Mouse (Mus musculus) heart, postnatal 0 days (tissue): Measurements from ENCODE around the gene Oxgr1. TPM values are rescaled to one million over a fixed set of nuclear protein-coding genes. Genes with fewer than 3 reads are reported as not detected.

Source experiments
- ATAC-seq: fragments of 200-750 bp; cut with Nextera tagmentation; 2 replicates; pipeline ENCODE4 v1.8.0; 2017; ENCODE audit warnings: low read depth, moderate number of reproducible peaks, moderate library complexity; ENCODE audit not compliant: insufficient read depth
- DNase-seq: peaks from one replicate; pipeline ENCODE4 v3.0.0-alpha.2; 2016; ENCODE audit warnings: low spot score
- H3K27ac ChIP-seq: fragments of 300-500 bp; sonication (generic); 2 replicates; pipeline ENCODE4 v1.5.1; 2014; ENCODE audit warnings: low read depth, mild to moderate bottlenecking
- H3K27me3 ChIP-seq: fragments of 300-500 bp; sonication (generic); 2 replicates; pipeline ENCODE4 v1.6.1; 2014; ENCODE audit warnings: low read length, mixed read lengths; ENCODE audit not compliant: control insufficient read depth, insufficient read depth
- H3K36me3 ChIP-seq: fragments of 300-500 bp; sonication (generic); replicated peaks from 2 replicates; pipeline ENCODE4 v1.6.1; 2014; ENCODE audit warnings: low read length, mixed read lengths; ENCODE audit not compliant: control insufficient read depth, insufficient read depth
- H3K4me1 ChIP-seq: fragments of 300-500 bp; sonication (generic); 2 replicates; pipeline ENCODE4 v1.6.1; 2014; ENCODE audit warnings: antibody characterized with exemption; ENCODE audit not compliant: control insufficient read depth, insufficient read depth
- H3K4me2 ChIP-seq: fragments of 300-500 bp; sonication (generic); 2 replicates; pipeline ENCODE4 v1.6.1; 2014; ENCODE audit warnings: low read depth, mild to moderate bottlenecking, low read length, moderate library complexity
- H3K4me3 ChIP-seq: fragments of 300-500 bp; sonication (generic); 2 replicates; pipeline ENCODE4 v1.5.1; 2014; ENCODE audit warnings: low read depth, low read length
- H3K9ac ChIP-seq: fragments of 300-500 bp; sonication (generic); replicated peaks from 2 replicates; pipeline ENCODE4 v1.6.1; 2014; ENCODE audit warnings: low read depth, low read length, mixed read lengths
- H3K9me3 ChIP-seq: fragments of 300-500 bp; sonication (generic); replicated peaks from 2 replicates; pipeline ENCODE4 v1.6.1; 2016; ENCODE audit warnings: low read length; ENCODE audit not compliant: control insufficient read depth
- CTCF ChIP-seq: IDR thresholded peaks from 2 replicates; pipeline ENCODE4 v1.5.1; 2016; ENCODE audit warnings: antibody characterized with exemption, control low read depth, low read depth
- EP300 ChIP-seq: IDR thresholded peaks from 2 replicates; pipeline ENCODE4 v1.6.1; 2016; ENCODE audit warnings: antibody characterized with exemption, low read depth
- WGBS: fragments of 180-500 bp; shearing (Covaris S2); extraction: QIAGEN DNeasy Blood & Tissue Kit; methylation state at CpG from one replicate; pipeline ENCODE4 v1.1.7; 2014; 5-methylcytosine and 5-hydroxymethylcytosine counted together
- polyA plus RNA-seq: library from polyadenylated mRNA; unstranded; fragments of >200 nt; fragmentation: Nextera tagmentation; extraction: Ambion mirVana; gene quantifications from 2 replicates; pipeline ENCODE4 v1.2.1, GENCODE M21; 2015
- total RNA-seq: library from RNA; depleted of rRNA; stranded (reverse); fragments of >200 nt; gene quantifications from 2 replicates; pipeline ENCODE4 v1.2.3, GENCODE M21; 2014; ENCODE audit warnings: low replicate concordance; rRNA removed

Gene Oxgr1
- total RNA-seq (1.2 TPM in 1 of 2 replicates, not detected in the other), polyA plus RNA-seq (not detected in 2 replicates)

DNA sequence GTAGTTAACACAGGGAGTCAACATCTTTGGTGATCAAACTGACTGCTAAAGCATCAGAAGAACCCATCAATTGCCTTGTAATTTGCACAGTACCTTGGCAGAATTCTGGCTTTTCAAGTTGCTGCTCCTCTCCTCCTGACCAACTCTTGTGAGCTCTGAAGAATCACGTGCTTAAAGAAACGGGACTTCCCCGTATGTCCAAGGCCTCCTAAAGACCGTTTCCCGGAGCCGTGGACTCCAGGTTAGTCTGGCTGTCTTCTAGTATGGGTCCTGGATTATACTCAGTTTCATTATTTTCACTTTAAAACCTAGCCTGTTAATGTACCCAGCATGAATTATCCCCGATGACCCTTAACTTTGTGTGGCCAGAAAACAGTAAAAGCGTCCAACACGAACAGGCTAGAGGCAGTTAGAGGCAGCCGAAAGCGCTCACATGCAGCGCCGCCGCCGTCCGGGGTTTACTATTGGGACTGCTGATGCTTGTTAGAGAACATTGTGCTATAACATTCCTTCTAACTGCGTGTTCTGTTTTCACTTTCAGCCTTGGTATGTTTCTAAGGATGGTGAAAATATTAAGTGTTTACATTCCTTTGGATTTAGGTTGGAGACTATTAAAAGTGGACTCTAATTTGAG lies at the start of gene Oxgr1:
TSS of gene Oxgr1 (minus strand) at position 249 of the 634 bp plus-strand sequence.
- H3K27me3 ChIP-seq, result no peaks in the 10 kb centered on the region
- H3K9ac ChIP-seq, result no peak within 1 kb of the TSS
- no peak within 1 kb of the TSS for H3K27ac ChIP-seq
- no peak for TF ChIP-seq CTCF
- no peak for TF ChIP-seq EP300
- no peak within 1 kb of the TSS for H3K4me3 ChIP-seq
- no peak for ATAC-seq
- WGBS, result 92% methylated on average over 17 of the region's 17 CpGs
- H3K9me3 ChIP-seq, result no peaks in the 10 kb centered on the region
- H3K36me3 ChIP-seq, result no peaks in the 10 kb centered on the region
- H3K4me1 ChIP-seq, result no peaks in the 10 kb centered on the region
- H3K4me2 ChIP-seq, result no peak within 1 kb of the TSS
- no peak for DNase-seq

DNA sequence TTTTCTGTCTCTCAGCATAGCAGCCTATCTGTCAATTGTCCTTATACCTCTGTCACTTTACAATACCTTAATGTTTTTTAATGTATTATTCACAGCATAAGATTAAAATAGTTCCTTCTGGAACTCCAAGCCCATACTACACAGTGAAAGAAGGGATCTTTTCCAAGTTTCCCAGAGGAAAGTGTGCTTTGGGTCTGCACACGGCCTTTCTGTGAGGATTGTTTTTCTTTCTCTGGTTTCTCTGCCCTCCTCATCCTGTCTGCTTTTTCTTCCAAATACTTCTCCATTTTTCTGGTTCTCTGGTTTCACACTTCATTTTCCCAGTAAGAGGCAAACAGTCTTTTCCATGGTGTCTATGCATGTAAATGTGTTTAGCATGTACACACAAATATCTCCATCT lies 48.2 kb upstream of the Oxgr1 start:
- Histone ChIP-seq H3K4me3 (no peak overlapping the region), H3K27ac (no peak overlapping the region), H3K9me3 (no peaks in the 10 kb centered on the region), H3K4me2 (no peak overlapping the region), H3K9ac (no peak overlapping the region), H3K36me3 (no peaks in the 10 kb centered on the region), H3K4me1 (no peaks in the 10 kb centered on the region), H3K27me3 (no peaks in the 10 kb centered on the region)
- no peak for DNase-seq
- TF ChIP-seq EP300, result no peak
- no peak for TF ChIP-seq CTCF
- no peak for ATAC-seq
- WGBS, result 41% methylated on average over 1 of the region's 1 CpGs

DNA sequence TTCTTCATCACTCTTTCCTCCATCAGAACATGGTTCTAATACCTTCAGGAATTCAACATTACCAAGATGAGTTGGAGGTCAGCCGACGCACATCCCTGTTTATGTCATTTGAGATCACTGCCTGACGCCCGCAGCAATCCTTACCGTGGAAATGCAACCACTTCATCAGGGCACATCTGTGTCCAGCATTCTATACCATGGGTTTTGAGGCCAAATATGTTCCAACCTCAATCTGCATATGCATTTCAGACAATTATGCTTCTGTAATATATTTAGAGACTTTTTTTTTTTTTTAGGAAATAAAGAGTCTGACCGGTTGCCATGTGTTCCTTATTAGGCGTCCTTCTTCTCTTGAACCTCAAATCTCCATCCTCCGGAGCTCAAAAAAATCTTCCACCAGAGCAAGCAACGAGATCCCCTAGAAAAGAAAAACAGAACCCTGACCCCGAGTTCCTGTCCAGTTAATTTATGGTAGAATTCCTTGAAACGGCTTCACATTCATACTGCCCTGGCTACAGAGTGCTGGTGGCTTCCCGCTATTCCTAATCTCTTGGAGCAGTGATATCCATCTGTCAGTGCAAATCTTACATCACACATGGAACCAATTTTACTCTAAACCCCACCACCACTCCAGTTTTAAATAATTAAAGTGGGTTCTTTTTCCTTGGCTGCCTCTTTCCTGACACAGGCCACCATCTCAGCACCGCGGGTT lies 47.6 kb upstream of the Oxgr1 start:
- no peak for TF ChIP-seq EP300
- no peak for TF ChIP-seq CTCF

DNA sequence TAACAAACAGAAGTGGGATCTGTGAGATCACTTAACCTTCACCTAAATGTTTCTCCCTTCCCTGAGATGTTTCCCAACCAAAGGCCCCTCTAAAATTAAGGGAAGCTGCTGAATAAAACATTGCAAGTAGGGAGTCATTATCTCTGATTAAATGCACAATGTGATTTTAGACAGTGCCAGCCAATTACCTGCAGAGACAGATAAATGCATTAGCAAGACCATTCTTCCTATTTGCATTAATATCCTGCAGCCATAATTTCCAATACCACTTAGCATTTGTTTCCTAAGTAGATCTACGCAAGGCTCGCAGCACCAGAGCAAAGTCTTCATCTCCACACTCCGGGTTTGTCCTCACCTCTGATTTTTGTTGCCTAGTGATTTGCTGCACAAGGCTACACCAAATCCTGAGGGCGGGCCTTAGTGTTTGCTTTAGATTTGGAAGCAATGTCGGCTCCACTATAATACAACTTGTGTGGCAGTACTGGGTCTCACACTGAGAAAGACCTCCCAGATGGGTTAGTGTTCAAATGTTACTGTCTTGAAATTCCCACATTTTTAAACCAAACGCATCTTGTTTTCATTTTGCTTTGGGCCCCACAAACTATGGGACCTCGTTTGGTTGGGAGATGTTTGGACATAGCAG lies 46.9 kb upstream of the Oxgr1 start:
- no peak for ATAC-seq
- Histone ChIP-seq H3K36me3 (no peaks in the 10 kb centered on the region), H3K9me3 (no peaks in the 10 kb centered on the region), H3K9ac (no peak overlapping the region), H3K27me3 (no peaks in the 10 kb centered on the region), H3K27ac (no peak overlapping the region), H3K4me2 (no peak overlapping the region), H3K4me1 (no peaks in the 10 kb centered on the region), H3K4me3 (no peak overlapping the region)
- WGBS, result 86% methylated on average over 7 of the region's 7 CpGs
- DNase-seq, result no peak
- TF ChIP-seq CTCF, result no peak
- no peak for TF ChIP-seq EP300

More for the DNA sequence above, 47.6 kb upstream of the Oxgr1 start:
- Histone ChIP-seq H3K4me2 (no peak overlapping the region), H3K27ac (no peak overlapping the region), H3K9ac (no peak overlapping the region), H3K9me3 (no peaks in the 10 kb centered on the region), H3K36me3 (no peaks in the 10 kb centered on the region), H3K4me1 (no peaks in the 10 kb centered on the region), H3K27me3 (no peaks in the 10 kb centered on the region), H3K4me3 (no peak overlapping the region)
- WGBS, result 72% methylated on average over 14 of the region's 14 CpGs
- DNase-seq, result no peak
- ATAC-seq, result no peak

DNA sequence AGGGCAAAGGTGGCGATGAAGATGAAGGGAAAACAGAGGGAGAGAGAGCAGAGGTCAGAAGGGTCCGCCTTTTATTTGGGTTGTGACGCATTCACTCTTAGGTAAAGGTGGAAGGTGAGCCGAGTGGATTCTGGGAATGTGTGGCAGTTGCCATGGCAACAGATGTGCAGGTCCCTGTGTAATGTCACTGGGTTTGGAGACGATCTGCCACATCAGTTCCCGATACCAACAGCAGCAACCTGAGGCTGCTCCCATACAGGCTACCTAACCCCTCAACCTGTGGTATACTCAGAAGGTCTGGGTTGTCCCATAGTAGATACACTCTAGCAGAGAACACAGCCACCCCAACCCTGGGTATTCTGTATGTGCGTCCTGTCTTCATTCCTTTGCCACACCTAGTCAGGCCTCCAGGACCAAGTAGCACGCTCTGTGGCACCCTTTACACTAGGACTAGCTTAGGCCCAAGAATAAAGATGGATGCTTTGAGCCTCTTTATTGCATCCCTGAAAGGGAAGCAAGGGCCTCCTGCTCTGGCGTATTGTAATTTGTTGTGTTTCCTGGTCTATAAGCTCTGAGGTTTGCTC lies 41.9 kb upstream of the Oxgr1 start:
- TF ChIP-seq CTCF (no peak), EP300 (no peak)
- no peaks in the 10 kb centered on the region for H3K4me1 ChIP-seq
- H3K9me3 ChIP-seq, result no peaks in the 10 kb centered on the region
- 83% methylated on average over 9 of the region's 9 CpGs for WGBS
- no peak overlapping the region for H3K27ac ChIP-seq
- DNase-seq (no peak), ATAC-seq (no peak)
- no peak overlapping the region for H3K9ac ChIP-seq
- no peaks in the 10 kb centered on the region for H3K36me3 ChIP-seq
- no peak overlapping the region for H3K4me3 ChIP-seq
- H3K27me3 ChIP-seq, result no peaks in the 10 kb centered on the region
- no peak overlapping the region for H3K4me2 ChIP-seq
